Mouse (Mus musculus) spleen, postnatal 10 days (tissue): ENCODE results near the gene Tgif1.

Experiments used
- DNase-seq, 2 experiments: peaks; one replicate each; pipeline ENCODE4 v3.0.0; 2021 to 2022; ENCODE audit warnings: low spot score in 2 of 2

The Tgif1 gene

DNA sequence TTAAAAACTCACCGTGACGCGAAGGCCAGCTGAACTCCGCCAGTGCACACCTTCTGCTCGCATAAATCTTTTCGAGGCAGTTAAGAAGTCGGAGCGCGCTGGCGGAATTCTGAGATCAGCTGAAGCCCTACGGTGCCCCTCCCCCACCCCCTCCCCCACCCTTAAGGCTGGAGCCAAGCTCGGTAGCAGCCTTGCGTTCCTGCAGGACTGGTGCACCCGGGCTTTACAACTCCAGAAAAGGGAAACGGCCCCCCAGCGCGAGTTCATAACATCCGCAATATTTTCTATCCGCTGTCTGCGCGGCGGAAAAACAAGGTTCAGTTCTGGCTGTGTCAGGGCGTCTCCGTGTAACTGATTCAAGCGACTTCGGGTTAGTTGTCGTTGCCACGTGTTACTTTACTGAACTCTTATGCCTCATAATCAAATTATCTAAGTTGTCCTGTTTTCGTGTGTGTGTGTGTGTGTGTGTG, at the start of gene Tgif1:
Gene Tgif1 (minus strand): TSS at position 111 of the 470 bp plus-strand sequence.
- peak; percentile 25 to 66 for DNase-seq

DNA sequence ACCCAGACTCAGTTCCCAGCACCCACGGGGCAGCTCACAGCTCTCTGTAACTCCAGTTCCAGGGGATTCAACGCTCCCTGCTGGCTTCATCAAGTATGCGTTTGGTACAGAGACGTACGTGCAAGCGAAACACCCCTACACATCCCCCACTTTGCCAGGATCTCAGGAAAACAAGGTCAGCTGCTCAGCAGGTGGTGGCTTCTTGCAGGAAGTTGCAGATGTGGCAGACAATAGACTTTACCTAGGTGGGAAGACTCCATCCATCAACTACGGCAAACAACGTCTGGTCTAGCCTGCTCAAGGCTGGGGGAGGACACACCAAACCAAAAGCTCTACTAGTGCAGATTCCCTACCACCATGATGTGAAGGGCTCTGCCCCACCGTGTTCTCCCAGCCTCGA, 47.3 kb upstream of the Tgif1 start:
- no peak for DNase-seq

DNA sequence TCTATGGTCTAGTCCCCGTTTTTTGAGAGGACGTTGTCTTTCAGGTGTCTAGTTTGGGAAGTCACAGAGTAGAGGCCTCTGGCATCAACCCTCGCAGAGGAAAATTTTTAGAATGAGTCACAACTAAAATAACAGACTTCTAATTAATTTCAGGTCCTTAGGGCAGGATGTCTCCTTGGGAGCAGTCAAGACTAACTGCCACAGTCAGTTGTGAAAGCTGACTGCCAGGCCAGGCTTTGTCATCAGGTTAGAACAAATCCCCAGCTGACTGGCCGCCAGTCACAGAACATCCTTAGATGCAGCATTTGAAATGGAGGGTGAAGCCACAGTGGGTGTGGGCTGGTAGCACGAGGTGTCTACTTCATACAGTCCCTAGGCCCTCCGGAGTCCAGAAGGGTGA, 46.3 kb upstream of the Tgif1 start:
- no peak for DNase-seq

DNA sequence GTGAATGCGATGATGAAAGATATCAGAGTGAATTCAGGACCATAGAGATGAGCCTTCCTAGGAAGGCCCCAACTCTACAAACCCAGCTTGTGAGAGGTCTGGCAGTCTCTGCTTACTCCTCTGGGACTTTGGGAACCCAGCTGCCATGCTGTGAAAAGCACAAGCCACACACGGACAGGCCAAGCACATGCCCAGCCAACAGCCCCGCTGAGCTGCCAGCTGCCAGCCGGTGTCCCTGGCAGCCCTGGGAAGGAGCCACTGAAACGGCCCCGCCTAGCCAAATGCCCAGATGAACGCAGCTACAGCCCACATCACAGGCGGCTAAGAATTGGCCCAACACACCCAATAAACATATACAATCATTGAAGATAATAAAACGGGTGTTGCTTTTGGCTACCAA, 41.5 kb upstream of the Tgif1 start:
- DNase-seq, result no peak

DNA sequence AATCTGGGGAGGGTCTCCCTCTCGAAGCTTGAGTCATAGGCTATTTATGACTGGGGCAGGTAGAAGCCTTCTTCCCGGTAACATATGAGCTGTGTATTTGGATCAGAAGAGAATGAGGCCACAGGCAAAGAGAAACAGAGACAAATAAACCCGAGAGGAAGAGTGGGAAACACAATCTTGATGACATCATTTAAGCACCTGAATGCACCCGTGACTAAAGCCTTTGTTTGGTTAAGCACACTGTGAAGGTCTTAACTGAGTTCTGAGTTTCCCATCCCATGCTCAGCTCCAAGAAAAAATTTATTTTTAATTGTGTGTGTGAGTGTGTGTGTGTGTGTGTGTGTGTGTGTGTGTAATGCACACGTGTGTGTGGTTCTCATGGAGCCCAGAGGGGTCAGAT, 39.8 kb upstream of the Tgif1 start:
- no peak for DNase-seq

DNA sequence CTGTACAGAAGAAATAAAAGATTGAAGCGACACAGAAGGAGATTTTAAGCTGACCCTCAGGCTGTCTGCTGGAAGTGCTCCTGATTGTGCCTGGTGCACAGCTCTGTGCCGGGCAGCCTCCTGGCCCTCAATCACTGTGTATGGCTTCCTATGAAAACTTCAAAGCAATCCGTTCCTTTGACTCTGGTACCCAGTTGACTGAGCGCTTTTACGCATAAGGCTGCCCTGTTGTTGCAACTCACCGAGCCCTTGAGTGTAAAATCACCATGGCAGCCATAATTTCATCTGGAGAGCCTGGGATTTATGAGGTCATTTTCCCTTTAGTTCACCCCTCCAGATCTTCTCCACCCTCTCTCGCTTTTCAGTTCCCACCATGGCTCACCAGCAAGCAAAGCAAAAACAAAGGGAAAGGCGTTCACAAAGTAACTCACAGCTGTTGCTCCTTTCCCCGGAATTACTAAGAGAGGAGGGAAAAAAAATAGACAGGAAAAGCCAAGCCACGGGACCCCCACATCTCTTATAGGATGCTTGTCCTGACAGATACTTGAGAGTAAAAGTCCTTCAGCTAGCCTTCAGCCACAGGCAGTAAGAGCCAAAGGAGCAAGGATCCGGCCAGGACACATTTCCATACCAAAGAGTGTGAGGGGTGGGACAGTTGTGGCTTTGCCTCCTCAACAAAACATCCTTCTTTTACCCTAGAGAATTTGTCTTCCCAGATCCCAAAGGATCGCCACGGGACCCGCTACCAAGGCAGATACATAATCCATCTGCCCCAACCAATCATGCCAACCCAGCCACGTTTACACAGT, 39.1 kb upstream of the Tgif1 start:
- no peak for DNase-seq

DNA sequence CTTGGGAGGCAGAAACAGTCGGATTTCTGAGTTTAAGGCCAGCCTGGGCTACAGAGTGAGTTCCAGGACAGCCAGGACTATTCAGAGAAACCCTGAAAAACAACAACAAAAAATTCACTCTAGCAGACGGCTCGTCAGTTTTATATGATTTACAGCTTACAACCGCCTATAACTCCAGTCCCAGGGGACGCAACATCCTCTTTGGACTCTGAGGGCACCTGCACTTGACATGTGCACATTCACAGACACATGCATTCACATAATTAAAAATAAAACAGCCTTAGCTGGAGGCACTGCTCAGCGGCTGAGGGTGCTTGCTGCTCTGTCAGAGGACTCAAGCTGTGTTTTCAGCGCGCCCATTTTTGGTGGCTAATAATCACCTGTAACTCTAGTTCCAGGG, 37.2 kb upstream of the Tgif1 start:
- peak in 1 of 2 experiments; percentile 60 for DNase-seq

DNA sequence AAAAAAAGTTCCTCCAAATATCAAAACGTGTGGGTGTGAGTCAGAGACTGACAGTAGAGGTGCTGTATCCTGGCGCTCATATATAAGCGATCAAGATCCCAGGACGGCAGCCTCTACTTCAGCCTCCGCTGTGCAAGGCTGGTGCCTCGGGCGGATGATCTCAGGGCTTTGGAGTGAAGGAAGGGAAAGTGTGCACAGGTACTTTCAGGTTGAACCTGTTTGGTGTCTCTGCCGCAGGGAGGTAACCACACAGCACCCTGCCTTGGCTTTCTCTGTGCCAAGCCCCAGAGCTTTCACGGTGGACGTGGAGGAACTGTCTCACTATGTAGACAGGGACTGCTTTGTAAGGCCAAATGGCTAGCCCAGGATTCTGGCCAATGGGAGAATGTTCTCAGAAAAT, 35.3 kb upstream of the Tgif1 start:
- DNase-seq, result no peak

DNA sequence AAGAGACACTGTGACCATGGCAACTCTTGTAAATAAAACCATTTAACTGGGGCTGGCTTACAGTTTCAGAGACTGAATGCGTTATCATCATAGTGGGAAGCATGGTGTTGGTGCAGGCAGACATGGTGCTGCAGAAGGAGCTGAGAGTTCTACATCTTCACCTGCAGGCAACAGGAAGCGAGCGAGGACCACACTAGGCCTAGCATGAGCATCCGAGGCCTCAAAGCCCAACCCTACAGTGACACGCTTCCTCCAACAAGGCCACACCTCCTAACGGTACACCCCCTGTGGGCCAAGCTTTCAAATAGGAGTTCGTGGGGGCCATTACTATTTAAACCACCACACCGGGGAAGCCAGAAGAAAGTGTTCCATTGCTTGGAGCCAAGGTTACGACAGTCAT, 34.5 kb upstream of the Tgif1 start:
- peak in 1 of 2 experiments; percentile 22 for DNase-seq

DNA sequence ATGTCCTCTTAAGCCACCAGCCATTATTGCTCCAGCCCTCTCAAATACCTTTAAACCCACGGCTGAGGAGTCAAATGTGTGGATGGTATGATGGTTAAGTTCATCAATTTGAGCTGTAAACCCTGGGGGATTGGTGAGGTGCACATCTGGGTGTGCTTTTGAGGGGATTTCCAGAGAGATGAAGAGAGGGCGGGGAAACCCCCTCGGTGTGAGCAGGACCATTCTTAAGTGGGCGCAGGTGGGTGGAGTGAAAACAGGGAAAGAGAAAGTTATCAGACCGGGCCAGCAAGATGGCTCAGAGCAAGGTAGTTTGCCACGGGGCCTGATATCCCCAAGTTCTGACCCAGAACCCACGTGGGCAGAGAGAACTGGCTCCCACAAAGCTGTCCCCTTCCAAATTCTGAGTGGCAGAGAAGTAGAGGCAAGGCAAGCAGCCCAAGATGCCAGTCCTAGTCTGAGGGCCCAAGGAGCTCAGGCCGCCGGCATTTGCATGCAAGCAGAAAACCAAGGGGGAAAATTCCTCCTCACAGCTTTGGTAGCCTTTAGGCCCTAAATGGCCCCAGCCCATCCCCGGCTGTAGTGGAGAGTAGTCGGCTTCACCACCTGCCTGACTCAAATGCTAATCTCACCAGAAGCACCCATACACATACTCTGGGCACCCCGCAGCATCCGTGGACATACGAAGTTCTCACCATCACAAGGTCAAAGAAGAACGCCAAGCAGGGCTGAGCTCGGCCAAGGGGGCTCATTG, 33.5 kb upstream of the Tgif1 start:
- peak in 1 of 2 experiments; percentile 49 for DNase-seq

DNA sequence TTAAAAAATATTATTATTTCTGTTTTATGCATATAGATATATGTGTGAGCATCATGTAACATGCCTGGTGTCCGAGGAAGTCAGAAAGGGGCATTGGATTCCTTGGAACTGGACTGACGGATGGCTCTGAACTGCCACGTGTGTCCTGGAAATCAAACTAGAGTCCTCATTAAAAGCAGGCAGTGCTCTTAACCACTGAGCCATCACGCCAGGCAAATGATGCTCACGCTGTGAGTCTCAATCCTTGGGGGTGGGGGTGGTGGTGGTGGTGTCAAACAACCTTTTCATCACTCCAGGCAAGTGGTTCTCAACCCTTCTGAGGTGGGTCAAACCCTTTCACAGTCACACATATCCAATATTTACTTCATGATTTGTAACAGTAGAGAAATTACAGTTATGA, 32.5 kb upstream of the Tgif1 start:
- no peak for DNase-seq

DNA sequence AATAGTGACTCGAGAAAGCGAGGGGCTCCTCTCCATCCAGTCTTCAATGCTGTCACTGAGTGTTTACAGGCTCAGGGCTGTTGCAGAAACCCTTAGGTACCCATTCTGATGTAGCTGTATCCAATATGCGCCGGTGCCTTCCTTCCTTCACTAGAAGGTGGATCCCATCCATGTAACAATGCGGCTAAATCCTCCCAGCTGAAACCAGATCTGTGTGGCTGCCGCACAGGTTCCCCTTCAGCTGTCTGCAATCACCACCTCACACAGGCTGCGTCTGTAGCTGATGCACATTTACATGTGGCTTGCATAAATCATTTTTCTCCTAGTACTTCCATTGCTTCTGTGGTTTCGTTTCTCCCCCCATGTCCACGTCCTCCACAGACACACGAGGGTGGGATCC, 28.6 kb upstream of the Tgif1 start:
- DNase-seq, result no peak

DNA sequence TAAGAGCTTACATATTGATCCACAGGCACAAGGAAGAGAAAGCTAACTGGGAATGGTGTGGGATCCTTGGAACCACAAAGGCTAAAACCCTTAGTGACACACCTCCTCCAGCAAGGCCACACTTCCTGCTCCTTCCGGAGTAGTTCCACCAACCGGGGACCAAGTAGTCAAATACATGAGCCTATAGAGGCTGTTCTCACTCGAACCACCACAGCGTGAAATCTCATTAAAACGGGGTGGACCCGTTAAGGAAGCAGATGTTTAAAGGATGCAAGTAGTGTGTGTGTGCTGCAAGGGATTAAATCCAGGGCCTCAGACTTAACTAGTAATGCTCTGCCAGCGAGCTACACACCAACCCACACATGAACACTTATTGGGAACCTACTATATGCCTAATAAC, 27.8 kb upstream of the Tgif1 start:
- DNase-seq, result no peak

DNA sequence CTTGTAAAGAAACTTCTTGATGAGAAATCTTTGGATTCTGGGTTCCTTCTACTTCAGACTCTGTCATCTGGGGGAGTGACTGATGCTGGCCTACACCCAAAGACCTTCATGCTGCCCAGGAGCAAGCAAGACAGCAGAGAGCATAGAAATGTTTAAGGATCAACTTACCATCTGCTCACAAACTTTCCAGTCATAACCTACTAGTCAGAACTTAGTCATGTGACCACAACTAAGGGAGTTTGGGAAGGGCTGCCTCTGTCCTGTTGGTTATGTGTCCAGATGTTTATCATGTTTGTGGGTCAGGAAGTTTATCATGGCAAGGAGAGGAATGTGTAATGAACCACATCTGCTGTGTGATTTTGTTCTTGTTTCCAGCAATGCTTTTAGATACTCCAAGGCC, 24.9 kb upstream of the Tgif1 start:
- DNase-seq, result no peak

DNA sequence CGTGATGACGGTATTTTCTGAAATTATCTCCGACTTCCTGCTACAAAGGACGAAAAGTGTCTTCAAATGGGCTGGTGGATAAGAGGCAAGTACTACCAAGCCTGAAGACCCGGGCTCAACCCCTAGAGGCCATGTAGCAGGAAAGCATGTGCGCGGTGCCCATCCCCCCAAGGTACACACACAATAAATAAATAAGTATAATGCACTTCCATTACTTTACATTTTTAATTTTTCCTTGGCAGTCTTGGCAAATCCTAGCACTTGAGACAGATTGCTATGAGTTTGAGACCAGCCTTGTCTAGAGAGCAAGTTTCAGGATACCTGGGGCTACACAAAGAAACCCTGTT, 20.4 kb upstream of the Tgif1 start:
- no peak for DNase-seq

DNA sequence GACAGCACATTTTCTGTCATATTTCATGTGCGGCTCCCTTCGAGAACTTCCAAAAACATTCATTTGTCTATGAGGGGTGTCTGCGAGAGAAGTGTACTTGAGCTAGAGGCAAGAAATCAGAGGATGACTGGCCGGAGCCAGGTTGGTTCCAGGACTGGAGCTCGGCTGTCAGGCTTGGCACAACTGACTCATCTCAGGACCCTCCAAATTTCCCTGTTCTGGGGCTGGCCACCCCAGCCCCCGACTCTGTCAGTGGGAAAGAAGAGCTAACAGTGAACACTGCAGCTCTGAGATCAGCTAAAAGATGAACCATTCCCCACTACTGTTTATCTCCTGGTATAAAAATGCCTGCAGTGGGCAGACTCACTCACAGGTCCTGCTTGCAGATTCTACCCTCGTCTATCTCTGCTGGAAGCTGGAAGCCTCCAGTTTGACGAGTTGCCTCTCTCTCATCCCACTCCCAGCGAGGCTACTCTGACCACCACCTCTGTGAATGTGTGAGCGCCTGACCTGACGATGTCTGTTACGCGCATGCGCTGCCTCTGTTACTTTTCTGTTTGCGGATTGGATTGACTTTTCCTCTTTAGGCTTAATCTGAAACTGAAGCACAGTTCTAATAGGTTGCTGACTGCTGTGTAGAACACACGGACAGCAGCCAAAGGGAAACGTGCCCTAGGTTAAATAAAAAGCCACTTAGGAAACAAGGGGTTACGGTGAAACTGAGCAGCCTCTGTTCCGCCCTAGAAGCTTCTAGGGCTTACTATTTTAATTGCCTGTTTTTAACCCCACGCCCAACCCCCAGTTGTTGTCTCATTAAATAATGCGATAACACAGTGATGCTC, 19.8 kb upstream of the Tgif1 start:
- DNase-seq, result no peak

DNA sequence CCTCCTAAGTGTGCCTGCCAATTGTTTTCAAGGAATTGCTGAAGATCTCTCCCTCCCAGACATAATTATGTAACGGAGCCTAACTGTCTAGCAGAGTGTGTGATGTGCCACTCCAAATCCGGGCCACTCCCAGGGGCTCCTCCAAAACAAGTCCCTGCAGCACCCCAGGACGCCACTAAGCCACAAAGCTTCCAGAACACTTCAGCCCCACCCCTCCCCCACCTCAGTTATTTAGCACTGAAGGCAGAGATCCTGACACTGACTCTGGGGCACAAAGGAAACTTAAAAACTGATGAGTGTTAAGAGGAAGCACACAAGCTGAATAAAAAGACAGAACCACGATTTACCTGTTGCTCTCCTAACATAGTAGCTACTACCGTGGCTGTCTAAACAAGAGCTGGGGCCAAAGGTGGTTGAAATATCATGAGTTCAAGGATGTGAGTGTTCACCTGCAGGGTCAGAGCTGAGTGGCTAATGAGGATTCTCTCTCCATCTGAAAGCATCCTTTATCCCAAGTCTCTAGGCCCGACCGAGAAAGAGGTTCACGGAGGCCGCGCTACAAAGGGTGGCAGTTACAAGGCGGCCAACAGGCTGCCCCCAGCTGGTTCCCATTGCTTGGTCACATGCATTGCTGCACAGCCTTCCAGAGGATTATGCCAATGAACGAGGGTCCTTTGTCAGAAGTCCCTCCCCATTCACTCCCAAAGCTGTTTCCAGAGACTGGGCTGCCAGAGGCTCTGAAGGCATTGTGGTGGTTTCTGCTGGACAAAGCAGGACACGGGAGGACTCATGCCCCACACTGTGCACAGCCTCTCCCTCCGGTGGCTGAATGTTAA, 19.0 kb upstream of the Tgif1 start:
- DNase-seq, result no peak

DNA sequence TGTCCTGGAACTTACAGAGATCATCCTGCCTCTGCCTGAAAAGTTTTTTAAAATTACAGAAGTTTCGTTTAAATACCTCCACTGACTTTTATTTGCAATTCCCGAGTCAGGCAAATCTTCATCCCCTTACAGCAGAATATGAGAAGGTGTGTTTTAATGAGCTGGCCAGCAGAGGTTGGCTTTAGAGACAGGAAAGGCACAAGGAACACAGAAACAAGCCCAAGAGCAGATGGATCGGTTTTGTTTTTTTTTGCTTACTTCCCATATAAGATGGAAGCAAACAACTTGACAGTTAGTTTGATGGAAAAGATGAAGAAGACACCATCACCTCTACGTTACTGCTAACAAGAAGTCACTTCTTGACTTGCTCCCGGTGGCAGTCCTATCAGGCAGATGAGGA, 18.3 kb upstream of the Tgif1 start:
- no peak for DNase-seq

DNA sequence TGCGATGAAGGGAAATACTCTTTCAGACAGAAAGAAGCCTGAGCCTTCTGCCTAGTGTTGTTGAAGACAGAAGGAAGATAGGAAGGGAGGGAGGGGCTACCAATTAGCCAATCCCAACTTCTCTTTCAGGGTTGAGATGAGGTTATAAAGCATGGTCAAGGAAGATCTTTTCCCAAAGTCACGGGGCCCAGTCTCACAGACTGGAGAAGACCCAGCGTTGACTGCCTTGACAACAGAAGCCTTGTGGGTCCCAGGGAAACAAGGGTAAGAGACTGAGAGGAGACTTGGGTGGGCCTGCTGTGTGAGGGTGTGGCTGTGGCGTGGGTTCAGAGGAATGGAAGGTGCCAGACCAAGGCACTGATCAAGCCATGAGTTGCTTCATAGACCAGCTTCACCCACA, 17.2 kb upstream of the Tgif1 start:
- no peak for DNase-seq

DNA sequence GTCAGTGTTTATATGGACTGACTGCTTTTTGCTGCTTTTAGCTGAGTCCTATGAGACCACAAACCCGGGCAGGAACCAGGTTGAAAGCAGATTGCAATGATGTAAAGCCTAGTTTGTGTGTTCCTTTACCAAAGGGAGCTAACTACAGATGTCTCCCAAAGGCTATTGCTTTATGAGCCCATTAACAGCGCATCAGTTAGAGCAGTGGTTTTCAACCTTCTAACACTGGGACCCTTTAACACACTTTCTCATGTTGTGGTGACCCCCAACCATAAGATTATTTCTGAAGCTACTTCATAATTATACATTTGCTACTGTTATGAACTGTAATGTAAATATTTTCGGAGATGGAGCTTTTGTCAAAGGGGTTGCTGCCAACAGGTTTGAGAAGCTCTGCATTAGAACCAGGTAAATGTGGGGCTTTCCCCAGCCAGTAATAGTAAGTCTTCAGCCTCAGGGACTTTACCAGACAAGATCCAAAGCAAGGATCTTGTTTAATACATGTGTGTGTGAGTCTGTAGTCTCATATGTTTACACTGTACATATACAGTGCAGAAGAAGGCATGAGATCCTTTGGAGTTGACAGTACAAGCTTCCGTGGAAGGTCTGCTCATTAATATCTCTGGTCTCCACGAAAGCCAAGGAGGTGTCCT, 15.4 kb upstream of the Tgif1 start:
- DNase-seq, result no peak

DNA sequence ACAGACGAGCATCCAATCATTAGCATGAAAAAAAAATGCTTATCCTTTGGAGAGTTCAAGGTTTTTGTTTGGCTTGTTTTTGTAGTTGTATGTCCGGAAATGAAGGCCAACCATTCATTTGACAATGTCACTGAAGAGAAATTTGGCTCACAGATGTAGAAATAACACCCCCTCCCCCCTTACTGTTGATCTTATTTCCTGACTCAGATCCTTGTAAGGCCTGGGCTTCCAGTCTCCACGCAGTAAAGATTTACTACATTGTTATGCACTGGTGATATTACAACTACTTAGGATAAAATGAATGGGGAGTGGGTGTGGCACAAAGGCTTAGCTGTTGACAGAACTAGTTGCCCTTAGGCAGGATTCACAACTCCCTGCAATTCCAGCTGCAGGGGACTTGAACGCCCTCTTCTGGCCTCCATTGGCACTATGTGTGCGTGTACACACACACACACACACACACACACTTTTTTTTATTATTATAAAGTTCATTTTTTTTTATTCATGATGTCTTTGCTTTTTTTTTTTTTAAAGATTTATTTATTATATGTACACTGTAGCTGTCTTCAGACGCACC, 13.3 kb upstream of the Tgif1 start:
- DNase-seq, result no peak
